Mouse (Mus musculus) heart, embryonic 12.5 days (tissue): ENCODE measurements around the gene Gm12258. TPM values are rescaled to one million over a fixed set of nuclear protein-coding genes. Genes with fewer than 3 reads are reported as not detected.
"Not testable (repeated sequence)": the region's sequence is repeated elsewhere in the genome, so short reads cannot be mapped to it uniquely, and the experiment has no call there.

Experiments
- ATAC-seq: fragments of 200-750 bp; cut with Nextera tagmentation; 2 replicates; pipeline ENCODE4 v1.8.0; 2017; ENCODE audit warnings: moderate TSS enrichment, moderate library complexity; ENCODE audit not compliant: insufficient number of reproducible peaks, low FRiP score
- H3K27ac ChIP-seq: fragments of 300-500 bp; sonication (generic); 2 replicates; pipeline ENCODE4 v1.5.1; 2016; ENCODE audit warnings: mild to moderate bottlenecking, moderate library complexity; ENCODE audit not compliant: poor library complexity, severe bottlenecking
- H3K27me3 ChIP-seq: fragments of 300-500 bp; sonication (generic); replicated peaks from 2 replicates; pipeline ENCODE4 v1.6.1; 2016; ENCODE audit warnings: mild to moderate bottlenecking, moderate library complexity
- H3K36me3 ChIP-seq: fragments of 300-500 bp; sonication (generic); 2 replicates; pipeline ENCODE4 v1.6.1; 2016; ENCODE audit warnings: mild to moderate bottlenecking, moderate library complexity
- H3K4me1 ChIP-seq: fragments of 300-500 bp; sonication (generic); replicated peaks from 2 replicates; pipeline ENCODE4 v1.6.1; 2016; ENCODE audit warnings: mild to moderate bottlenecking
- H3K4me2 ChIP-seq: fragments of 300-500 bp; sonication (generic); 2 replicates; pipeline ENCODE4 v1.6.1; 2016; ENCODE audit warnings: mild to moderate bottlenecking, moderate library complexity
- H3K4me3 ChIP-seq: fragments of 300-500 bp; sonication (generic); 2 replicates; pipeline ENCODE4 v1.5.1; 2016; ENCODE audit warnings: mild to moderate bottlenecking
- H3K9ac ChIP-seq: fragments of 300-500 bp; sonication (generic); 2 replicates; pipeline ENCODE4 v1.6.1; 2016; ENCODE audit warnings: mild to moderate bottlenecking, moderate library complexity
- H3K9me3 ChIP-seq: fragments of 300-500 bp; sonication (generic); replicated peaks from 2 replicates; pipeline ENCODE4 v1.6.1; 2016; ENCODE audit warnings: mild to moderate bottlenecking, moderate library complexity
- WGBS: fragments of 180-500 bp; shearing (Covaris S2); methylation state at CpG from one replicate; pipeline ENCODE4 v1.1.7; 2016; 5-methylcytosine and 5-hydroxymethylcytosine counted together
- polyA plus RNA-seq: library from polyadenylated mRNA; unstranded; fragments of >200 nt; fragmentation: Nextera tagmentation; extraction: Ambion mirVana; gene quantifications from 2 replicates; pipeline ENCODE4 v1.2.1, GENCODE M21; 2016

Gm12258 gene
- polyA plus RNA-seq = 4.6 and 5.4 TPM in 2 replicates

DNA sequence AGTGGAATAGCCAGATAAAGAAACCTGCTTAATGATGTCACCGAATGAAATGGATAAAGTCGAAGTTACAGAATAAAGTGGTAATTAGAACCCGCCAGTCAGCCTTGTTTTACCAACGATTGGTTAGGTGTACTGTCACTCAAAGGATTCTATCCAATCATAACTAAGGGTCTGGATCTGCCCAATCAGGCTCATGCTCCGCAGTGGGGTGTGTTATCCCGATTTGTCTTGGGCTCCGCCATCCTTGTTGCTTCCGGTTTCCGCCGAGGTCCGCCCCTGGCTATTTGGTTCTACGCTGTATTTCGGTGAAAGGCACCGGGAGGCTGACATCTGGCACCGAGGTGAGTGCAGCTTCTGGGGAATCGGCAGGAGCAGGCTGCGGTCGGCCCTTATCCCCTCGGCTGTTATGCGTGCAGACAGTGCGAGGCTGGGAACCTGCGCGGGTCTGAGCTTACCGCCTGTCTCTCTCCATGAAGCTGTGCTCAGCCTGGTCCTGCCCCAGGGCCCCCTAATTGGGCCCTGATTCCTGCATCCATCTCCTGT lies at the start of gene Gm12258:
Gene Gm12258, plus strand, starts transcription at position 240 of the 543 bp plus-strand sequence.
- Histone ChIP-seq H3K9ac (peak within 1 kb of the TSS; percentile 89), H3K27me3 (no peaks in the 10 kb centered on the region), H3K4me3 (peak within 1 kb of the TSS; percentile 95), H3K9me3 (0 out of 2 replicates have a peak, but pooled peaks cover 3% of the 10 kb centered on the region), H3K4me1 (peaks cover 7% of the 10 kb centered on the region), H3K36me3 (peaks cover 19% of the 10 kb centered on the region), H3K4me2 (peak within 1 kb of the TSS; percentile 91), H3K27ac (peak within 1 kb of the TSS; percentile 78)
- WGBS = under 1% methylated on average over 24 of the region's 24 CpGs
- ATAC-seq = peak; percentile 100

GRCm38 (mm10) chr11:58799747-58800146 lies 47.2 kb upstream of the Gm12258 start:
- no peaks in the 10 kb centered on the region for H3K9me3 ChIP-seq
- no peak overlapping the region for H3K4me2 ChIP-seq
- H3K4me3 ChIP-seq = no peak overlapping the region
- 72% methylated on average over 5 of the region's 5 CpGs for WGBS
- H3K36me3 ChIP-seq = no peaks in the 10 kb centered on the region
- no peak overlapping the region for H3K27ac ChIP-seq
- H3K4me1 ChIP-seq = 0 out of 2 replicates have a peak, but pooled peaks cover 10% of the 10 kb centered on the region
- H3K27me3 ChIP-seq = peaks cover 4% of the 10 kb centered on the region; the same call in 1 of the 2 replicates
- H3K9ac ChIP-seq = no peak overlapping the region
- no peak for ATAC-seq

GRCm38 (mm10) chr11:58801558-58802228 lies 45.3 kb upstream of the Gm12258 start, which contains the start of gene Fam183b:
TSS of gene Fam183b (minus strand) at chr11:58801960.
- Histone ChIP-seq H3K27ac (no peak within 1 kb of the TSS), H3K36me3 (no peaks in the 10 kb centered on the region), H3K4me1 (0 out of 2 replicates have a peak, but pooled peaks cover 10% of the 10 kb centered on the region), H3K4me2 (peak within 1 kb of the TSS; percentile 40; the same call in 1 of the 2 replicates), H3K9me3 (no peaks in the 10 kb centered on the region), H3K27me3 (peaks cover 4% of the 10 kb centered on the region; the same call in 1 of the 2 replicates), H3K9ac (no peak within 1 kb of the TSS), H3K4me3 (no peak within 1 kb of the TSS)
- peak; percentile 42; the same call in 1 of the 2 replicates for ATAC-seq
- 41% methylated on average over 14 of the region's 14 CpGs for WGBS

DNA sequence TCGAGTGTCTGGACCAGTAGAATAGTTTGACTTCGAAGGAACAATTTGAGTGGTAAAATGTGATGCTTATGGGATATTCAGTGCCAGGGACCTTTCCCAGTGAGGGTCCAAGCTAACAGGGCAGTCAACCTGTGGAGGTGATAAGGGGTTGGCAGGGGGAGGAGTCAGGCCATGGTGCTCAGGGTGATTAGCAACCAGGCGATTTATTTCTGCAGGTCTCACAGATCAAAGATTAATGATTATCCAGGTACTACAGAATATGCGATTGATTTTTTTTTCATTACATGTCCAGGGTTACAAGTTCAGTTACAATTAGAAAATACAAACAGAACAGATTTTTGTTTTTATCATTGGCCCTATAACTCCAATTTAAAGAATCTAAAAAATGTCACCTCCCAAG lies 43.1 kb upstream of the Gm12258 start:
- H3K27ac ChIP-seq = no peak overlapping the region
- H3K27me3 ChIP-seq = peaks cover 3% of the 10 kb centered on the region; the same call in 1 of the 2 replicates
- no peak overlapping the region for H3K4me3 ChIP-seq
- no peak for ATAC-seq
- 67% methylated on average over 4 of the region's 4 CpGs for WGBS
- no peaks in the 10 kb centered on the region for H3K36me3 ChIP-seq
- no peaks in the 10 kb centered on the region for H3K9me3 ChIP-seq
- 0 out of 2 replicates have a peak, but pooled peaks cover 10% of the 10 kb centered on the region for H3K4me1 ChIP-seq
- no peak overlapping the region for H3K9ac ChIP-seq
- no peak overlapping the region for H3K4me2 ChIP-seq

- no peak for ATAC-seq
- H3K27ac ChIP-seq = no peak overlapping the region
- H3K4me1 ChIP-seq = 0 out of 2 replicates have a peak, but pooled peaks cover 10% of the 10 kb centered on the region
- 57% methylated on average over 2 of the region's 2 CpGs for WGBS
- no peaks in the 10 kb centered on the region for H3K27me3 ChIP-seq
- no peak overlapping the region for H3K4me2 ChIP-seq
- no peaks in the 10 kb centered on the region for H3K9me3 ChIP-seq
- no peak overlapping the region for H3K9ac ChIP-seq
- no peak overlapping the region for H3K4me3 ChIP-seq
- H3K36me3 ChIP-seq = no peaks in the 10 kb centered on the region
Observed at GRCm38 (mm10) chr11:58804393-58804792, 42.6 kb upstream of the Gm12258 start.

- Histone ChIP-seq H3K4me1 (no peaks in the 10 kb centered on the region), H3K27me3 (no peaks in the 10 kb centered on the region), H3K9me3 (no peaks in the 10 kb centered on the region), H3K4me3 (no peak overlapping the region), H3K9ac (no peak overlapping the region), H3K36me3 (no peaks in the 10 kb centered on the region), H3K27ac (no peak overlapping the region), H3K4me2 (no peak overlapping the region)
- ATAC-seq = no peak
- WGBS = 5% methylated on average over 1 of the region's 1 CpGs
Observed at GRCm38 (mm10) chr11:58812001-58812400, 35.0 kb upstream of the Gm12258 start.

GRCm38 (mm10) chr11:58814700-58815099 lies 32.3 kb upstream of the Gm12258 start, which contains the start of gene Olfr313:
TSS of gene Olfr313 (plus strand) at chr11:58815000.
- not testable (repeated sequence) for H3K4me2 ChIP-seq, H3K9me3 ChIP-seq, H3K4me3 ChIP-seq, H3K4me1 ChIP-seq, ATAC-seq, H3K9ac ChIP-seq, H3K36me3 ChIP-seq, H3K27ac ChIP-seq, H3K27me3 ChIP-seq
- WGBS = 66% methylated on average over 1 of the region's 1 CpGs

GRCm38 (mm10) chr11:58815676-58816075 lies 31.3 kb upstream of the Gm12258 start:
- Histone ChIP-seq H3K4me3 (no peak overlapping the region), H3K27me3 (no peaks in the 10 kb centered on the region), H3K27ac (no peak overlapping the region), H3K9me3 (no peaks in the 10 kb centered on the region), H3K9ac (no peak overlapping the region), H3K4me1 (no peaks in the 10 kb centered on the region), H3K36me3 (no peaks in the 10 kb centered on the region), H3K4me2 (no peak overlapping the region)
- no peak for ATAC-seq
- 80% methylated on average over 1 of the region's 1 CpGs for WGBS

- not testable (repeated sequence) for H3K27me3 ChIP-seq, H3K36me3 ChIP-seq, H3K27ac ChIP-seq, H3K9ac ChIP-seq, H3K4me1 ChIP-seq, H3K4me2 ChIP-seq, ATAC-seq, H3K4me3 ChIP-seq, H3K9me3 ChIP-seq
Observed at GRCm38 (mm10) chr11:58828937-58829336, 18.0 kb upstream of the Gm12258 start, which contains the start of gene Olfr312. TSS of gene Olfr312 (plus strand) at chr11:58829237.

DNA sequence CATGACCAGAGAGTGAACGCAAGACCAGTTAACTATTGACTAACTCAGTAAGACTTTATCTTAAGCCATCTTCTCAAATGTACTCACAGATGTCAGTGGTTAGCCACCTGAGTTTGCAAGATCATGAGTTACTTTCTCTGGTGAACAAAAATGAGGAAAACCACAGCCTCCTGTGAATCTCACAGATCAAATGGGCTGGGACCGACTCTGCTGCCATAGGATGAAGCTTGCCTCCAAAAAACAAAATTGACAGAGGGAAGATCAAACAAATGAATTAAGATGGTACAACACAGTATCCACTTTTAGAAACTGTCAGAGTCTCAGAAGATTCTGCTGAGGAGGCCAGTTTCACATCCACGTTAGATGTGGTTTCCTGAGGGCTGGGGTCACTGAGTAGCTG lies 17.2 kb upstream of the Gm12258 start:
- Histone ChIP-seq H3K36me3 (no peaks in the 10 kb centered on the region), H3K4me2 (no peak overlapping the region), H3K9ac (no peak overlapping the region), H3K9me3 (no peaks in the 10 kb centered on the region), H3K27ac (no peak overlapping the region), H3K4me1 (no peaks in the 10 kb centered on the region), H3K27me3 (no peaks in the 10 kb centered on the region), H3K4me3 (no peak overlapping the region)
- WGBS = 70% methylated on average over 3 of the region's 3 CpGs
- no peak for ATAC-seq

DNA sequence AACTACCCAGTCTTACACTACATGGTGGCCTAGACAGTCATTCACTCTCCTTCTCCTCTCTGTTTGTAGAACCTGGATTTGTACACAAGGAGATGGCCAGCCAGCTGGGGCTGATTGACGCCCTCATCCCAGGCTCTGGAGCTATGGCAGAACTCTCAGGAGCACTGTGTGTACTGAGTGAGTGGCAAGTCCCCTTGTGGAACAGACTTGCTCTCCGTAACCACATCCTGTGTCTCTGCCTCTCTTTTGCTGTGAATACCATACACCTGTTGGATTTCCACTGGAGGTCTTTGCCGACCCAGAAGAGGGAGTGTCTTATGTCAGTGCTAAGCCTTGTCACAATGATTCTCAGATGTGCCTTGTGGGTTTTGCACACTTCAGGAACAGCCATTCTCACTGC lies 14.4 kb upstream of the Gm12258 start:
- not testable (repeated sequence) for H3K27me3 ChIP-seq, H3K27ac ChIP-seq, H3K4me1 ChIP-seq, H3K4me3 ChIP-seq, H3K4me2 ChIP-seq, H3K9me3 ChIP-seq, H3K36me3 ChIP-seq, ATAC-seq, H3K9ac ChIP-seq
- 74% methylated on average over 3 of the region's 3 CpGs for WGBS
